Mouse (Mus musculus) megakaryocyte-erythroid progenitor cell, adult 5-6 weeks (primary cell): ENCODE measurements around the gene Sh3glb1. TPM values are rescaled to one million over a fixed set of nuclear protein-coding genes. Genes with fewer than 3 reads are reported as not detected.
A peak's percentile ranks its signal among the peaks of the same experiment; 100 is the strongest.

ENCODE experiments used
- ATAC-seq: replicated peaks from 2 replicates; pipeline ENCODE4 v1.8.0; 2016; ENCODE audit warnings: mild to moderate bottlenecking, inconsistent platforms; ENCODE audit not compliant: severe bottlenecking, poor library complexity, low FRiP score, low TSS enrichment
- total RNA-seq, 2 experiments: library from RNA; stranded (forward) in 1 of 2; stranded (reverse) in 1 of 2; fragments of 200-1000, 215-1000 nt in 1 of 2; fragments of >200 nt in 1 of 2; fragmentation: Nextera tagmentation in 1 of 2; gene quantifications; 2 replicates each; pipeline ENCODE4 v1.2.3; 2014 to 2017

Sh3glb1 gene
- total RNA-seq, 2 experiments from 2014 or later, result 48.6 to 113 TPM

- ATAC-seq, result no peak
Measured at GRCm38 (mm10) chr3:144679137-144679536, 41.0 kb downstream of the Sh3glb1 start.

DNA sequence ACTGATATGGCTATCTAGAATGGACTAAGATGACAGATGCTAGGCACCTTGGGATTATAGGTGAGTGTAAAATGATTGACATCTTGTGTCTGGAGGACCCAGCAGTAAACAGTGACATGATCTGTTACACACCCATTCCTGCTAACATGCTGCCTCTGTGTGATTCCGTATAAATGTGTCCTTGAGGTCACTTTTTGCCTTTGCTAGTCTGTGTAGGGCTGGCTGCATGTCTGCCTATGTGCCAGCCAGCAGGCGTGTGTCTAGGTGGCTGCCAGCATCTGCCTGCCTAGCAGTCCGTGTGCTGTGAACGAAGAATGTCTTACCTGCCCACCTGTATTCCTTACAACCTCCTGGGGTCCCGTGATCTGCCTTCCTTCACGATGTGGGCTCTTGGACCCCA lies 42.4 kb downstream of the Sh3glb1 start:
- ATAC-seq, result no peak

DNA sequence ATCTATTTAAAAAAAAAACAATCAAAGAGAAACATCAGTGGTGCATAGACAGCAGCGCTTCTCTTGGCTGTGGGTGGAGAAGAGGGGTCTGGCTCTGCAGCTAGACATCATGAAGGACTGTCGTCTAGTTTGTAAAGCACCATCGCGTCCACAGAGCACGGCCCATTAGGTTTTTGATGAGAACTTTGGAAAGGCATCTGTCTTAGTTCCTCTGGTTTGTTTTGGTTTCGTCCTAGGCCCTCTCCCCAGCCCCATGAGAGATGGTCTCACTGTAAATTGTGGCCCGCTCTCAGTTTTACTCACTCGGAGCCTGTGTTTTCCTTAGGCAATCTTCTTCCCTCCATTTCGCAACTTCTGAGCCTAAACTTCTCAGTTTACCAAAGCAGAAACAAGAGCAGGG lies 43.9 kb downstream of the Sh3glb1 start:
- no peak for ATAC-seq

DNA sequence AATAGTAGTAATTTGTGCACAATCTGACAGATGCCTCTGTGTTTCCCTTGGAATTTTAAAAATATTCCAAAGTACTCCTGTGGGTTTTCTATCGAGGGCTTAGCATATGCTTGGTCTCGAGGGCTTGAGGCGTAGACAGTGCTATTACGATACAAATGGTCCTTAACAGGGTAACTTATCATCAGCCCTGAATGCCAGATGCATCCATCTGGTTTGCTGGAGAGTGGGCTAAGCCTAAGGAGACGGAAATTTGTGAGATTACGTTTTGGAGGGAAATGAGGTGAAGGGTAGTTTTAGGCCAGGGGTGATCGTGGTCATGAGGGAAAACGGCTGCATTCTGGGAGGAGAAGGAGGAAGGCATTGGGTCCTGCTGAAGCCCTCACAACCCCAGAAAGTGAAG lies 48.1 kb downstream of the Sh3glb1 start:
- no peak for ATAC-seq

DNA sequence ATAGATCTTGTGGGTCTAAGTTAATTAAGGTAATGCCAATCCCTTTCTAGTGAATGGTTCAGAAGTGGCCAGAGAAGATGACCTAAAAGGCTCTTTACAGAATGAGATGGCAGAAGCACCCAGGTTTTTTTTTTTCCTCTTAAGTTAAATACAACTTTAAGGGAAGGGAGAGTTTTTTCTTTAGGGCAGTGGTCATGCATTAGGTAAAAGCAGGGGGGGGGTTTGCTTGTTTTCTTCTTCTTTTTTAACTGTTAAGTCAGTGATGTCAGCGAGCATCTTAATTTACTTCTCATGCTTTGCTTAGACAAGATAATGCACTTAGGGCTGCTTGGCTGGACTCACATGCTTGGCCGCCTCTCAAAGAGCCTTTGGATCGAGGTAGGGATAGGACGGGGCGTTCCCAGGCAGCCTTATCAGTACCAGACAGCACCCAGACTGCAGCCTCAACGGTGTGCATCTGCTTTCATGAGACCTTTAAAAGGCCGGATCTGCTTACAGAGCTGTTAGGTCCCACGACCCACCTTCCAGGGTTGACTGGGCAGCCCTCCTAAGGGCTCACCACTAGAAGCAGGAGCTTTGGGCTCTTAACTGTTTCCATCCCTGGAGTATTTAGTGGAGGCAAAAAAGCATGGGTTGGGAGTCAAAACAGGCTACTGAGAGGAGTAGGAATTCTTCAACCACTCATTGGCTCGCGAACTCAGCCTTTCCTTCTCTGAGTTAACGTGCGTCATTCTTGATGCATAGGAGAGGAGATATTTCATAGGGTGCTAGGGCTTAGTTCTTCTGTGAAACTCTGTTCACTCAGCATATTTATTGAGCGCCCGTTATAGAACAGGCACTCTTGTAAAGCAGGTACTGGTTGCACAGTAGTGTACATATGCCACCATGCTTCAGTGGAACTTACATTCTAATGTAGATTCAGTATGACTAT lies 49.9 kb downstream of the Sh3glb1 start:
- peak; percentile 92 for ATAC-seq

GRCm38 (mm10) chr3:144669457-144669864 lies 50.7 kb downstream of the Sh3glb1 start:
- peak; percentile 48 for ATAC-seq

DNA sequence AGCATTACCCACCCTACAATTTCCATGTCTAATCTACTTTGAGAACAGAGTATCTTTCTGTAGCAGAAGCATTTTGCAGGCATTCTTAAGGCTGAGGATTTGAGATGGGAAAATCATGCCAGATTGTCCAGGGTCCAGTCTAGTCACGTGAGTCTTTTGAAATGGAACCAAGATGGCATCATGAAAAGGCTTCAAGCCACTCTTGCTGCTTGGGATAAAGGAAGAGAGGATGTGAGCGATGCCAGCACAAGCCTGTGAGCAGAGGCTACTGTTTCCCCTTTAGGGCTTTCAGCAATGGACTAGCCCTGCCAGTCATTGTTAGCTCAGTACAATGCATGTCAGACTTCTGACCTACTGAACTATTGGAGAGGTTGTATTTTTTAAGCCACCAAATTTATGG lies 51.2 kb downstream of the Sh3glb1 start:
- 0 out of 2 replicates have a peak, but pooled peaks have one; percentile 0 for ATAC-seq

GRCm38 (mm10) chr3:144668039-144668438 lies 52.1 kb downstream of the Sh3glb1 start:
- no peak for ATAC-seq

DNA sequence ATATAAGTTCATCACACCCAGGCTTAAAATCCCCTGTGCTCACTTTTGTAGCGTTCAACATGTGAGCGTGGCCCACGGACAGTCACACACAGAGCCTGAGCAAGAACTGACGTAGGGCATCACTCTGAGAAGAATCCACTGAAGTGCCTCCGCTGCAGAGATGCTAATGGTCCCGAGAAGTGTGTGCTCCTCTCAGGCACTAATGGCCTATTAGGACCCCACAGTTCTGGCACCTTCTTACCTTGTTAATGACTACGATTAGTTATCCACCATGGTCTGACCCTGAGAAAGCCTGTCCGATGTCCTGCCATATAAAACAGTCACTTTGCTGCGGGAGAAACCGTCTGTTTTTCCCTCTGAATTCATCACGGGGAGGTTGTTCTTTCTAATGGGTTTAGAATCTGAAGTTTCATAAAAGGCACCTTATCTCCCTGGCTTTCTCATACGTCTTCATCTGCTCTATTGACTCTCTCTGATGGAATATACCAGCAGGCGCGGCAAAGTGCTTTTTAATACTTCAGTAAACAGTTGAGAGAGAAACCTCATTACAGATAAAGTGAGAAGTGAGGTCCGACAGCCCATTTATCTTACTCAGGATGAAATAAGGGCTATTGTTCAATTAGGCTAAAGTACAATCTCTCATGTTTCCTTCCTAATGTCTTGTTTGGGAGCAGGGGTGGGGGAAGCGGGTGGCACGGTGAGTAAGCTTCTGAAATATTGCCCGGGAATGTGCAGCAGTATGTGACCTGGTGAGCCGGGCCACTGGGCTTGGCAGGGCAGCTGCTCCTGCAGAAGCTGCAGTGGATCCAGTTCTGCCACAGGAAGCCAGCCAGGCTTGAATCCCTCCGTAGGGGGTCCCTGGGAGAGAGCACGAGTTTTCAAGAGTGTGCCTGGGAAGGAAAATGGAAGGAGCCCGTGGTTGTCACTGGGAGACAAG lies 55.5 kb downstream of the Sh3glb1 start:
- ATAC-seq, result no peak

DNA sequence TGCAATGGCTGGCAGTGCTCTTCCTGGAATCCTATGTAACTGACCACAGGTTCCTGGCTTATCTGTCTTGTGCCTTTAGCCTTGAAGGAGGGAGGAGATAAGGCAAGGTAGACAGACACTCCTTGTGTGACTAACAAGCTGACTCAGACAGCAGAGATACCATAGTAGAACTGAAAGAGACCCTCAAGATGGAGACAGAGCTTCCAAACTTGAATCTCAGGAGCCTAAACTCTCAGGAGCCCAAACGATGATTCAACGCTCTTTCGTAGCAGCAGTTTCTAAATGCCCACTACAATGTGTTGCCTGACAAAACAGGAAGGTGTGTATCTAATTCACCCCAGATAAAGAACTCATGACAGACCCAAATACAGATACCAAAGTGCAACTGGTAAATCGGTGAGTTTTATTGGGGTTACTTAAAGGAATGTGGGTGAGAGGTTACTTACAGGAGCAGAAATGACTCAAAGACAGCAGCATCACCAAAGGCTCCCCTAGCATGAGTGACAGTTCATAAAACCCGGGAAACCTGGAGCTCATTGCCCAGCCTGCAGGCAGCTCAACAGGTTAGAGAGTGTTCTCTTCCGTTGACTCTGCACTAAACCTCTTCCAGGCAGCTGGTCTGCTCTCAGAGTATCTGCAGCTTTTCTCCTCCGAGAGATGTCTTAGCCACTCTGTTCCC lies 56.6 kb downstream of the Sh3glb1 start:
- ATAC-seq, result peak; percentile 38

DNA sequence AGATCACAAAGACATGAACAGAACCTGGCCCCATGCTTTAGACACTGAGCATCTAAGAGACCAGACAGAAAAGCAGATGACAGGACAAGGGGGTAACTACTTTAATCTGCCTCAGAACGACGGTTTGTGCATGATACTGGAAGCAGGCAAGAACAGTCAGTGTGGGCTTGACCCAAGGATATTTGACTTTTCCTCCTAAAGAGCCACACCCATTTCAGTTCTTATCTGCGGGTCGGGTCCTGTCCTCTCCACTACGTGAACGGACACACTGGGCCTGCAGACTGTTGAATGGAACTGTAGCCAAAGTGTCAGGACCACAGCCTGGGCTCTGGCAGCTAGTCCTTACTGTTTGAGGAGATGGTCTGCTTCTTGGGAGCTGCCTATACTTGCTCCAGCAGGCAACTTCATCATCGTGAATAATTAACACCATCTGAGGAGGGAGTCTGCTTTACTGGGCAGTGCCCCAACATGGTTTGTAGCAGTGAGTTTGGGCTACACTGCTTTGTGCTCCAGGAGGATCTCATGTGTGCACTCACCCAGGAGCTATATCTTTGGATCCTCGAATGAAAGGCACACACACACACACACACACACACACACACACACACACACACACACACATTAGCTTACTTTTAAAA lies 57.8 kb downstream of the Sh3glb1 start:
- peak; percentile 63 for ATAC-seq

- ATAC-seq, result peak; percentile 27; the same call in 1 of the 2 replicates
Measured at GRCm38 (mm10) chr3:144661439-144661838, 58.7 kb downstream of the Sh3glb1 start.

DNA sequence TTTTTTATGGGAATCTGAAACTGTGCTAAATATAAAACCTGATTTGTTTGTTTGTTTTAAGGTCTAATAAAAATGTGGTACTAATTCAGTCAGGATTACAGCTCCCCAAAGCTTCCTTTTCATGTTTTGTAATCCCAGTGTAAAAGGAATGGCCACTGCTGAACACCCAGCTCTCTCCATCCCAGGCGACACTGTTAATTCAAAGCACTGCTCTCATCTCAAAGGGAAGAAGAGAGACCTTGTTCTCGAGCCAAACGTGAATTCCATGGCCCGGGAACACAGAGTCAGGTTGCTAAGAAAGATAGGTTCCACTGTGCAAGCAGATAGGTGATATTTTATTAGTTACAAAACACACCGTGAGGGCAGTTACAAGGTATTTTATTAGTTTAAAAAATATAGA lies 75.9 kb downstream of the Sh3glb1 start:
- no peak for ATAC-seq

GRCm38 (mm10) chr3:144643301-144643871 lies 76.7 kb downstream of the Sh3glb1 start:
- peak; percentile 83 for ATAC-seq

DNA sequence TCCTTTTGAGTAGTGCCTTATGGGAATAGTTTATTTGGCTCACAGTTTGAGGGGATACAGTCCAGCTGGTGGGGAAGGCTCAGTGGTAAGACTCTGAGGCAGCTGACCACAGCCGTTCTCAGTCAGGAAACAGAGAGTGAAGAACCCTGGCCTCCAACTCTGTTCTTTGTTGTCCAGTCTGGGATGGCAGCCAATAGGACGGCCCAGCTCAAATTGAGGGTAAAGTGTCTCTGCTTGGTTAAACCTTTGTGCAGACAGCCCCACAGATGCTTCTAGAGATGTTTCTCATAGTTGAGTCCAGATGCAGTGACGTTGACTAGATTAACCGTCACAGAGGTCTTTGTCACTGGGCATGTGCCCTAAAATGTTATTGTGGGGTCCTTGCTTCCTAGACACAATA lies 78.0 kb downstream of the Sh3glb1 start:
- ATAC-seq, result no peak

DNA sequence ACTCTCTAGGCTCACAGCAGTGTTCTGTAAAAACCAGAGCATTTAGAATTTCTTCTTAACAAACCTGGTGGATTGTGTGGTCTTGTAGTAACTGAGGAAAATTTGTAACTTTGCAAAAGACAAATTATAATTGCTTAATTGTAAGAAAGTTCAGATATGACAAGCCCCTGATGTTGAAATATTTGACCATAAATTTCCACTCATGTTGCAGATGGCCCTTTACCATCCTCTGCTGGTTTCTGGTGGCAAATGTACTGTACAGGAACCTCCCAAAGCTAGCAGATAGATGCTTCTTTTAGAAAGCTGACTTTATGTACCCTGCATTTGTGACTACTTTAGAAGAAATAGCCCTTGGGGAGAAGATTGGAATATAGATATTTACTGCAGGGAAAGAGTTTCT lies 80.1 kb downstream of the Sh3glb1 start:
- no peak for ATAC-seq

- ATAC-seq, result no peak
Measured at GRCm38 (mm10) chr3:144639387-144639786, 80.7 kb downstream of the Sh3glb1 start.

GRCm38 (mm10) chr3:144638110-144638509 lies 82.0 kb downstream of the Sh3glb1 start:
- ATAC-seq, result no peak

DNA sequence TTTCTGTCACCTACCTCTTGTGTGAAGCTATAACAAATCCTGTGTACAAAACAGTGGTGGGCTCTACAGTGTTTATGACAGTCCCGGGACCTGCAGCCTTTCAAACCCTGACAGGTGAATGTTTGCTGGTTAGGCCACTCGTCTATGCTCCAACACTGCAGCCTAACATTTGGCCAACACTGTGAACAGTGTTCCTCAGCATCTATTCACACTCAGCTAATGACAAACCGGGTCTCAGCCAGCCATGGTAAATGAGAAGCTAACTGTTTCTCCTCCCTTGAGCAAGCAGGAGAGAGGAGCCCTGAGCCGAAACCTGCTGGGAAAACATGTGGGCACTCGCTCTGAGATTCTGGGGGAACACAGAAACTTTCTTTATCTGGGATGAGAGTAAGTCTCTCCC lies 84.9 kb downstream of the Sh3glb1 start:
- ATAC-seq, result no peak
